In the genomic region with DNA sequence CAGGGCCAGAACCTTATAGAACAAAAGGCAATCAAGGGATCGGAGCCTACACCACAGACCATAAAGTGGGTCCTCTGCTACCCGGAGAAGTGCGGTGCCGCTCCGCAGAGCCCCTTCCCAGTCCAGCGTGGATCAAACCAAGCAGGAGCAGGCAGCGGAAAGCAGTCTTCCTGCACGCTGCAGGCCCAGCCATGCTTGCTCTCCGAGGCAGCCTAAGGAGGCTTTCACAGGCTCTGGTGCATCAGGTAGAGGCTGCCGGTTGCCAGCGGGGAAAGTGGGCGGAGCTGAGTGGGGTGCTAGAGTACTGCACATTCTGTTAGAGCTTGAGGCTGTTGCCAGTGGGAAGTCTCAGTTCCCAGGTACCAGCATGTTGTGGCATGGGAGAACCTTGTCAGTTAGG, we compare ENCODE assay signal across 10 mouse cellular contexts. TPM values are rescaled to one million over a fixed set of nuclear protein-coding genes. Genes with fewer than 3 reads are reported as not detected.
DNase-seq lines count a peak whose midpoint lies in the region; ATAC-seq and TF ChIP-seq lines count a peak whose summit lies in the region.
"Had no signal": no experiment of that assay in that cellular context is flagged by ENCODE, and none has a peak within 500 bp of the region (broad histone marks: within the 10 kb centered on the region; RNA-seq: fewer than 3 reads in every experiment).

Gene Nipsnap3a, plus strand, starts transcription at position 25 of the 400 bp plus-strand sequence.

- DNase-seq in kidney, adult 8-10 months: no peak
- no peak for DNase-seq in forebrain, embryonic 10.5 days (ENCODE audit: extremely low spot score, low spot score)
- peak; percentile 21 for DNase-seq in kidney, postnatal 0 days (ENCODE audit: low spot score)
- no peak for DNase-seq in right cerebral cortex, adult 2 months (ENCODE audit: low spot score in 2 of 2)
- no peak for DNase-seq in cerebellum, postnatal 25 days
- DNase-seq in cerebellum, adult 18-20 months: no peak

- H3K9me3 ChIP-seq in kidney, embryonic 16.5 days (ENCODE audit: low read length): no peaks in the 10 kb centered on the region
- no peaks in the 10 kb centered on the region for H3K9me3 ChIP-seq in forebrain, embryonic 10.5 days
- no peaks in the 10 kb centered on the region for H3K9me3 ChIP-seq in kidney, postnatal 0 days (replicated peaks; ENCODE audit: low read length)
- H3K9me3 ChIP-seq in neural tube, embryonic 12.5 days: no peaks in the 10 kb centered on the region

- no peak within 1 kb of the TSS for H3K27ac ChIP-seq in kidney, embryonic 16.5 days (ENCODE audit: low read length)
- H3K27ac ChIP-seq in forebrain, embryonic 10.5 days: peak within 1 kb of the TSS; percentile 59; the same call in 1 of the 2 replicates
- H3K27ac ChIP-seq in kidney, postnatal 0 days: no peak within 1 kb of the TSS
- no peak within 1 kb of the TSS for H3K27ac ChIP-seq in neural tube, embryonic 12.5 days

- H3K4me3 ChIP-seq in kidney, embryonic 16.5 days (ENCODE audit: low read length): peak within 1 kb of the TSS; percentile 35
- peak within 1 kb of the TSS; percentile 40 for H3K4me3 ChIP-seq in forebrain, embryonic 10.5 days
- H3K4me3 ChIP-seq in kidney, postnatal 0 days (replicated peaks; ENCODE audit: low read depth, low read length): 0 out of 2 replicates have a peak within 1 kb of the TSS, but pooled peaks have one; percentile 7
- no peak within 1 kb of the TSS for H3K4me3 ChIP-seq in neural tube, embryonic 12.5 days

- H3K9ac ChIP-seq in kidney, embryonic 16.5 days (replicated peaks; ENCODE audit: low read length): peak within 1 kb of the TSS; percentile 44; the same call in 1 of the 2 replicates
- H3K9ac ChIP-seq in kidney, postnatal 0 days (ENCODE audit: low read depth, low read length): no peak within 1 kb of the TSS
- no peak within 1 kb of the TSS for H3K9ac ChIP-seq in neural tube, embryonic 12.5 days

- 18% methylated on average over 12 of the region's 12 CpGs for WGBS in kidney, embryonic 16.5 days
- 37% methylated on average over 12 of the region's 12 CpGs for WGBS in forebrain, embryonic 10.5 days
- WGBS in kidney, postnatal 0 days: 17% methylated on average over 12 of the region's 12 CpGs
- 35% methylated on average over 12 of the region's 12 CpGs for WGBS in neural tube, embryonic 12.5 days

- H3K4me2 ChIP-seq in kidney, embryonic 16.5 days (replicated peaks; ENCODE audit: low read depth, low read length): peak within 1 kb of the TSS; percentile 54
- H3K4me2 ChIP-seq in kidney, postnatal 0 days (ENCODE audit: low read length): peak within 1 kb of the TSS; percentile 45
- peak within 1 kb of the TSS; percentile 48 for H3K4me2 ChIP-seq in neural tube, embryonic 12.5 days (replicated peaks)

- TF ChIP-seq CTCF in kidney, postnatal 0 days (IDR thresholded peaks at IDR 0.05; ENCODE audit: low read depth): no peak

- peak; percentile 91 for ATAC-seq in kidney, embryonic 16.5 days (ENCODE audit: low FRiP score, low TSS enrichment)
- ATAC-seq in kidney, postnatal 0 days (replicated peaks; ENCODE audit: low FRiP score, low read depth): 0 out of 2 replicates have a peak, but pooled peaks have one; percentile 43
- peak; percentile 58 for ATAC-seq in neural tube, embryonic 12.5 days (ENCODE audit: low FRiP score, low read depth)
- ATAC-seq: Patski had no signal

- H3K27me3 ChIP-seq in kidney, embryonic 16.5 days (ENCODE audit: insufficient read depth, low read length): no peaks in the 10 kb centered on the region
- no peaks in the 10 kb centered on the region for H3K27me3 ChIP-seq in forebrain, embryonic 10.5 days (ENCODE audit: poor library complexity, severe bottlenecking)
- no peaks in the 10 kb centered on the region for H3K27me3 ChIP-seq in kidney, postnatal 0 days (ENCODE audit: insufficient read depth, low read length)
- no peaks in the 10 kb centered on the region for H3K27me3 ChIP-seq in neural tube, embryonic 12.5 days (replicated peaks)

- H3K36me3 ChIP-seq in kidney, embryonic 16.5 days (ENCODE audit: insufficient read depth, low read length): no peaks in the 10 kb centered on the region
- no peaks in the 10 kb centered on the region for H3K36me3 ChIP-seq in forebrain, embryonic 10.5 days (replicated peaks)
- no peaks in the 10 kb centered on the region for H3K36me3 ChIP-seq in kidney, postnatal 0 days (ENCODE audit: insufficient read depth, low read length)
- H3K36me3 ChIP-seq in neural tube, embryonic 12.5 days: no peaks in the 10 kb centered on the region

- no peaks in the 10 kb centered on the region for H3K4me1 ChIP-seq in kidney, embryonic 16.5 days (ENCODE audit: insufficient read depth, low read length)
- H3K4me1 ChIP-seq in forebrain, embryonic 10.5 days: peaks cover 5% of the 10 kb centered on the region; the same call in 1 of the 2 replicates
- 0 out of 2 replicates have a peak, but pooled peaks cover 7% of the 10 kb centered on the region for H3K4me1 ChIP-seq in kidney, postnatal 0 days (replicated peaks; ENCODE audit: insufficient read depth, low read length)
- H3K4me1 ChIP-seq in neural tube, embryonic 12.5 days: peaks cover 6% of the 10 kb centered on the region; the same call in 1 of the 2 replicates

RNA-seq across cellular contexts. Expression of gene Nipsnap3a, which starts in this region (rescaled TPM):
- polyA plus RNA-seq in kidney, embryonic 16.5 days (2015; fragmentation: Nextera tagmentation; extraction: Ambion mirVana): 0.37 TPM in 1 of 2 replicates, not detected in the other
- polyA plus RNA-seq in forebrain, embryonic 10.5 days (2016; fragmentation: Nextera tagmentation; extraction: Ambion mirVana): not detected in 2 replicates
- 0.11 TPM in 1 of 2 replicates, not detected in the other for polyA plus RNA-seq in kidney, postnatal 0 days (2015; fragmentation: Nextera tagmentation; extraction: Ambion mirVana)
- not detected in 2 replicates for polyA plus RNA-seq in neural tube, embryonic 12.5 days (2016; fragmentation: Nextera tagmentation; extraction: Ambion mirVana)
- polyA plus RNA-seq: Patski; small intestine, adult 2 months had no signal

Comparison
In these comparisons a context has a peak if more than half of its experiments do, and no peak if none do; other contexts are left out.
1. Peak in ATAC-seq, H3K4me3 ChIP-seq, H3K9ac ChIP-seq and H3K4me2 ChIP-seq in kidney, embryonic 16.5 days; RNA of the gene not detected or under 1 TPM.
2. Peak in DNase-seq, ATAC-seq, H3K4me3 ChIP-seq and H3K4me2 ChIP-seq in kidney, postnatal 0 days; RNA of the gene not detected or under 1 TPM.
3. Peak in ATAC-seq and H3K4me2 ChIP-seq in neural tube, embryonic 12.5 days; RNA of the gene not detected or under 1 TPM.